Mouse (Mus musculus) liver, embryonic 12.5 days (tissue): ENCODE measurements at regions not wholly inside any gene's neighbourhood (a gene's known extent, or its start where the extent isn't known, plus 50 kb on each side); places are given as distances from the start of the nearest gene placed in this dataset.

ENCODE experiments used
- ATAC-seq: fragments of 200-750 bp; cut with Nextera tagmentation; 2 replicates; pipeline ENCODE4 v1.8.0; 2017; ENCODE audit warnings: moderate number of reproducible peaks, mild to moderate bottlenecking, moderate library complexity
- H3K27ac ChIP-seq: fragments of 300-500 bp; sonication (generic); 2 replicates; pipeline ENCODE4 v1.5.1; 2016; ENCODE audit warnings: mild to moderate bottlenecking
- H3K27me3 ChIP-seq: fragments of 300-500 bp; sonication (generic); replicated peaks from 2 replicates; pipeline ENCODE4 v1.6.1; 2016; ENCODE audit warnings: mild to moderate bottlenecking, moderate library complexity
- H3K36me3 ChIP-seq: fragments of 300-500 bp; sonication (generic); 2 replicates; pipeline ENCODE4 v1.6.1; 2016; ENCODE audit warnings: mild to moderate bottlenecking, moderate library complexity
- H3K4me1 ChIP-seq: fragments of 300-500 bp; sonication (generic); 2 replicates; pipeline ENCODE4 v1.6.1; 2016
- H3K4me2 ChIP-seq: fragments of 300-500 bp; sonication (generic); 2 replicates; pipeline ENCODE4 v1.6.1; 2016; ENCODE audit warnings: mild to moderate bottlenecking, moderate library complexity
- H3K4me3 ChIP-seq: fragments of 300-500 bp; sonication (generic); 2 replicates; pipeline ENCODE4 v1.5.1; 2016; ENCODE audit warnings: mild to moderate bottlenecking, moderate library complexity
- H3K9ac ChIP-seq: fragments of 300-500 bp; sonication (generic); 2 replicates; pipeline ENCODE4 v1.6.1; 2016; ENCODE audit warnings: mild to moderate bottlenecking, moderate library complexity
- H3K9me3 ChIP-seq: fragments of 300-500 bp; sonication (generic); replicated peaks from 2 replicates; pipeline ENCODE4 v1.6.1; 2016; ENCODE audit warnings: mild to moderate bottlenecking, moderate library complexity
- WGBS: fragments of 180-500 bp; shearing (Covaris S2); methylation state at CpG from one replicate; pipeline ENCODE4 v1.1.7; 2016; ENCODE audit not compliant: insufficient replicate concordance; 5-methylcytosine and 5-hydroxymethylcytosine counted together

DNA sequence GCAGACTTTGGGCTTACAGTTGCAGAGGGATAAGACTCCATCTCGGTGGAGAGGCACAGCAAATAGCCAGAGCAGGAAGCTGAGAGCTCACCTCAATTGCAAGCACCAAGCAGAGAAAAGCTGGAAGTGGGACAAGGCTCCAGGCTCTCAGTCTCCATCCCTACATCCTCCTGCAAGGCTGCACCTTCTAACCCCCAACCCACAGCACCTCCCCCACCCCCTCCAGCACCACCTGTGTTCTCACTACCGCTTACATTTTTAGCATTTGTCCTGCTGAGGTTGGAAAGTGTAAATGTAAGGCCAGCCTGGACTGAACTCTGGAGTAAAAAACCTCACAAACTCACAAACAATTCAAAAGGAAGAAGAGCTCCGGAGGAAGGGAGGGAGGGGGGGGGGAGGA, 119.6 kb downstream of the Sox2 start:
- H3K4me3 ChIP-seq: no peak overlapping the region
- no peaks in the 10 kb centered on the region for H3K36me3 ChIP-seq
- WGBS: 18% methylated on average over 2 of the region's 3 CpGs
- H3K27ac ChIP-seq: no peak overlapping the region
- H3K9ac ChIP-seq: no peak overlapping the region
- no peak overlapping the region for H3K4me2 ChIP-seq
- H3K9me3 ChIP-seq: no peaks in the 10 kb centered on the region
- H3K4me1 ChIP-seq: no peaks in the 10 kb centered on the region
- no peak for ATAC-seq
- H3K27me3 ChIP-seq: no peaks in the 10 kb centered on the region

DNA sequence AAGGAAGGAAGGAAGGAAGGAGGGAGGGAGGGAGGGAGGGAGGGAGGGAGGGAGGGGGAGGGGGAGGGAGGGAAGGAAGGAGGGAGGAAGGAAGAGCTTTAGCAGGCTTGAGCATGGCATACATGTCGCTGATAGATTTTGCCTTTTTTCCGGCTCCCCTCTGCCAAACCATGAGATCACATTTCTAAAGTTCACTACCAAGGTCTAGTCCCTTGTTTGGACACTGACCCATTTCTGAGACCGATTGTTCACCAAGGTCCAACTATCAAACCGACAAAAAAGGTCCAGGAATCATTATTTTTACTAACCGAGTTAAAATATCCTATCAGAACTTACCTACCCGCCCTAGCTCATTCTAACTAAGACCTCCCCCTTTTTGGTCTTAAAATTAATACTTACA, 120.1 kb downstream of the Sox2 start:
- H3K4me1 ChIP-seq: no peaks in the 10 kb centered on the region
- H3K9ac ChIP-seq: no peak overlapping the region
- H3K27ac ChIP-seq: no peak overlapping the region
- ATAC-seq: no peak
- no peak overlapping the region for H3K4me2 ChIP-seq
- H3K9me3 ChIP-seq: no peaks in the 10 kb centered on the region
- no peak overlapping the region for H3K4me3 ChIP-seq
- no peaks in the 10 kb centered on the region for H3K27me3 ChIP-seq
- 64% methylated on average over 6 of the region's 6 CpGs for WGBS
- H3K36me3 ChIP-seq: no peaks in the 10 kb centered on the region

DNA sequence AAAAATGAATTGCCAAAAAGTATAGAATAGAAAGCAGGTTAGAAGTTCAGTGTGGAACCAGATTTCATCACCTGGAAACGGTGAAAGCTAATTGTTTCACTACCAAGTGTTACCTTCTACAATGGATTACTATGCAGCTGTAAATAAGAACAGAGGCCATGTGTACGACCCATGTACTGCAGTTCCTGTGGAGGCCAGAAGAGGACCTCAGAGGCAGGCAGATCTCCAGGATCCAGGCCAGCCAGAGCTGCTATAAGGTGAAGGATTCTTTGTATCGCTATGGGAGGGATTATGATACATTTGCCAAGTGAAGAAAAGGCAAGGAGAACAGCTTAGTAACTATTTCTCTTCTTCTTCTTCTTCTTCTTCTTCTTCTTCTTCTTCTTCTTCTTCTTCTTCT, 121.8 kb downstream of the Sox2 start:
- Histone ChIP-seq H3K4me2 (no peak overlapping the region), H3K4me1 (no peaks in the 10 kb centered on the region), H3K27ac (no peak overlapping the region), H3K36me3 (no peaks in the 10 kb centered on the region), H3K9ac (no peak overlapping the region), H3K9me3 (no peaks in the 10 kb centered on the region), H3K27me3 (no peaks in the 10 kb centered on the region), H3K4me3 (no peak overlapping the region)
- ATAC-seq: no peak
- WGBS: 73% methylated on average over 3 of the region's 3 CpGs

DNA sequence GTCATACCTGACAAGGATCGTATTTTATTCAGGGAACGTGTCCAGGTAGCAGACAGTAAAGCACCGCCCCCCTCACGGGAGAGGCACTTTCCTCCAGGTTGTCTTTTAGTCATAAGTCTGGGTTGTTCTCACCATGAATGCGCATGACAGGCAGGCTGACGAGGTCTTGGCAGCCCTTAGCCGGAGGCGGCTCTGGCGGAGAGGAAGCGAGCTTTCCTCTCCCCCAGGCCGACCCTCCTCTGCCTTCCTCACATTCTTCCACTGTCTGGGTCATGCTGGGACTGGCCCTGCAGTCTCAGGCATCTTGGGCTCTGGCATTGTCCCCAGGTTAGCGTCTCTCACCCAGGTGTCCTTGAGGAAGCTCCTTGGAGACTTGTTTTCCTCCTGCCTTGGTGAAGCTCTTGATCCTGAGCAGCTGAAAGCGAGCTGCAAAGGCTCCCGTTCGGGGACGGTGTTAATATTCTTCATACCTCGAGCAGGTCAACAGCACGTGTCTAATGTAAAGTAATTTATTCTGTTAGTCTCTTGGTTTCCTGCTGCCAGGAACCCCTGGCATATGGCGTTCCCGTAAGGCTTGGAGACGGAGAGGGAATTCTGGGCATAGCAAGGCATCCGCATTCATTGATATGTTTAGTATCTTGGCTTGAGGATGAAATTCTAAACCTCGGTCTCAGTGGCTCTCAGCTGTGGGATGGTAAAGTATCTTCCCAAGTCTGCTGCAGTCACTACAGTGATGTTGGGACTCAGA, 123.6 kb downstream of the Sox2 start:
- Histone ChIP-seq H3K27ac (no peak overlapping the region), H3K9me3 (no peaks in the 10 kb centered on the region), H3K27me3 (no peaks in the 10 kb centered on the region), H3K4me3 (no peak overlapping the region), H3K36me3 (no peaks in the 10 kb centered on the region), H3K4me2 (no peak overlapping the region), H3K9ac (no peak overlapping the region), H3K4me1 (no peaks in the 10 kb centered on the region)
- WGBS: 25% methylated on average over 23 of the region's 23 CpGs
- no peak for ATAC-seq

DNA sequence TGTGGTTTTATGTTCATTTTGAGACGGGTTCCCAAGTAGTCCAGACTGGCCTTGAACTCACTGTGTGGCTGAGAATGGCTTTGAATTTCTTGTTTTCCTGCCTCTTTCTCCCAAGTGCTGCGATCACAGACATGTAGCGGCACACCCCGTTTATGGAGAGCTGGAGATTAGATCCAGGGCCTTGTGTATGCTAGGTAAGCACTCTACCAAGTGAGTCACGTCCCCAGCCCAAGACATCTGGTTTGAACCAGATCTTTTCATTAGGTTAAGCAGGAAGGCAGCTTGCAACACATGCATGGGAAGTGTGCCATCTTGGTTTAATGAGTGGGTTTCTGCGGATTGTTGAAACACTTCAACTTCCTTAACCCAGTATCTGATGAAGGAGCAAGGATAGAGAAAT, 131.6 kb downstream of the Sox2 start:
- no peak overlapping the region for H3K4me2 ChIP-seq
- no peak for ATAC-seq
- no peak overlapping the region for H3K9ac ChIP-seq
- H3K36me3 ChIP-seq: no peaks in the 10 kb centered on the region
- H3K27ac ChIP-seq: no peak overlapping the region
- 66% methylated on average over 6 of the region's 6 CpGs for WGBS
- no peaks in the 10 kb centered on the region for H3K4me1 ChIP-seq
- no peaks in the 10 kb centered on the region for H3K9me3 ChIP-seq
- H3K27me3 ChIP-seq: no peaks in the 10 kb centered on the region
- no peak overlapping the region for H3K4me3 ChIP-seq

DNA sequence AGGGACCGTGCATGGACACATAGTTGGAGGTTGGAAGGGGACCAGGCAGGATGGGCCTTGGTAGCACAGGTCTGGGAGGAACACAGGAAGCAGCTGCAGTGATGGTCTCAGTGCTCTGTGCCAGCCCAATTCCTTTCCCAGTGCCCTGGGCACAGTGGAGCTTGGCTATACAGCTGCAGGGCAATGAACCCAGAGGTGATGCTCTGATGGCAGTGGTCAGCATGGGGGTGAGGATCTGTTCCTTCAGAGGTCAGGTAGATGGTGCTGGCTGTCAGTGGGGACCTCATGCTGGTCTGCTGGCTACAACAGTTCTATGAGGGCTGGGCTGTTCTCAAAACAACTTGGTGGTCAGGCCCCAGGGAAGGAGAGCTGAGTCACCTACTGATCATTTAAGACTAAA, 133.2 kb downstream of the Sox2 start:
- H3K4me2 ChIP-seq: no peak overlapping the region
- no peak for ATAC-seq
- no peaks in the 10 kb centered on the region for H3K9me3 ChIP-seq
- 58% methylated on average over 1 of the region's 1 CpGs for WGBS
- no peak overlapping the region for H3K27ac ChIP-seq
- H3K9ac ChIP-seq: no peak overlapping the region
- no peaks in the 10 kb centered on the region for H3K4me1 ChIP-seq
- H3K4me3 ChIP-seq: no peak overlapping the region
- H3K27me3 ChIP-seq: no peaks in the 10 kb centered on the region
- H3K36me3 ChIP-seq: no peaks in the 10 kb centered on the region

DNA sequence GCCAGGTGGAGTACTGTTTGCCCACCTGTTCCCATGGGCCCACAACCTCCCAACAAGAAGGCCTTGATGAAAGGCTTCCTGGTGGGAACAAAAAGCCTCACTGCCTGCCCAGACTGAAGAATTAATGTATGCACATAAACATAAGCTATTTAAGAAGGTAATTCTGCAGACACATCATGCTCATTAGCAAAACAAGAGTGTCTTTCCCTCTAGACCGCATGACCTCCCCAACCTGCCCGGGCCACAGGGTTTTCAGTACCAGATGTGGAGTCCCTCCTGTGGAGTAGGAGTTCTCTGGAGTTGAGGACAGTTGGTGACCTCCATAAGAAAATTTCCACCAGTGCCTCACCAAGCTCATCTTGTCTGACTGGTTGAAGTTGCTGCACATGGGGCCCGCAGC, 137.0 kb downstream of the Sox2 start:
- 75% methylated on average over 3 of the region's 3 CpGs for WGBS
- no peak overlapping the region for H3K27ac ChIP-seq
- no peaks in the 10 kb centered on the region for H3K9me3 ChIP-seq
- H3K27me3 ChIP-seq: no peaks in the 10 kb centered on the region
- no peaks in the 10 kb centered on the region for H3K36me3 ChIP-seq
- H3K4me1 ChIP-seq: no peaks in the 10 kb centered on the region
- H3K9ac ChIP-seq: no peak overlapping the region
- ATAC-seq: no peak
- no peak overlapping the region for H3K4me3 ChIP-seq
- no peak overlapping the region for H3K4me2 ChIP-seq

DNA sequence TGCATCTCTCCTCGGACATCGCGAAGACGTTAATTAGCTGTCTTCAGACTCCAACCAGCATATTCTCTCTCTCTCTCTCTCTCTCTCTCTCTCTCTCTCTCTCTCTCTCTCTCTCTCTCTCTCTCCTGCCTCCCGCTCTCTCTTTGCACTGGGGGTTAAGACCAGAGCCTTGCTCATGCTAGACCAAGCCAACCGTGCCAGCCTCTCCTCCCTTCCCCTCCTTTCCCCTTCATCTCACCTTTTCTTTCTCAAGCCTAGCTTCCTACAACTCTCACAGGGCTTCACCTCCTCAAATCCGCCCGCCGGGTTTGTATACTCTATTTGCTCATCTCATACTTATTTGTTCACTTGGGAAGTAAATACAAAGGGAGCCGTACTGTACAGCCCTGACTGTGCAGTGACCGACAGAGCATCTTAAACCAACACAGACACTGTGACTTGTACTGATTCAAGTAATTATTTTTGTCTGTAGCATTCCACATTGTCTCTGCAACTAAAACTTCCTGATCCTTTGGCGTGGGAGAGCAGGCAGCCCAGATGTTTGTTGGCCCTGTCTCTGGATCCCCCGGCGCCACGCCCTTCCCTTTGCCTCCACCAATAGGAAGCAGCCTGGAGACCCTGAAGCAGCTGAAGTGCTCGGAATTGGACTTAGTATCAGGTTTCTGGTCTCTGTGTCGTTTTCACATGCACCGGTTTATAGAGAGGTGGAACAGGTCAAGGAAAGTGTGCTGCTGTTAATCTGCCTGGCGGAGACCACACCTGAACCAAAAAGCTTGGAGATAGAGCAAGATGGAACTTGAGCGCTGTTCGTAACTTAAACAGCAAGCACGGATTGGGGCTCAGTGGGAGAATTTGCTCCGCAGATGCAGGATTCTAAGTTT, 145.1 kb downstream of the Sox2 start:
- Histone ChIP-seq H3K4me1 (no peaks in the 10 kb centered on the region), H3K4me3 (peak overlapping the region; percentile 9), H3K27me3 (peaks cover 8% of the 10 kb centered on the region; the same call in 1 of the 2 replicates), H3K27ac (no peak overlapping the region), H3K36me3 (no peaks in the 10 kb centered on the region), H3K4me2 (peak overlapping the region; percentile 45), H3K9me3 (no peaks in the 10 kb centered on the region), H3K9ac (no peak overlapping the region)
- 22% methylated on average over 23 of the region's 23 CpGs for WGBS
- no peak for ATAC-seq

DNA sequence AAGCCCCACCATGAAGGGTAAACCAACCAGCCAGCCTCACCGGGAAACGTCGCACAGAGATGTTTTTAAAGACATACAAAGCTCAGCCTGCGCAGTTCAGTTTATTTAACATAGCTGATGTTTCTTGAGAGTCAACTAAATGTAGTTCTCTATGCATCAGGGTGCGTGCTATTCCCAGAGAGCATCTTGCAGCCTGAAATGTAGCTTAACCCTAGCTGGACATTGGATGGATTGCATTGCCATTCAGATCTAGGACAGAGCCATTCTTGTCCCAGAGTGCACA, 145.7 kb downstream of the Sox2 start:
- Histone ChIP-seq H3K27ac (no peak overlapping the region), H3K36me3 (no peaks in the 10 kb centered on the region), H3K4me3 (0 out of 2 replicates have a peak overlapping the region, but pooled peaks have one; percentile 9), H3K4me1 (no peaks in the 10 kb centered on the region), H3K4me2 (peak overlapping the region; percentile 45), H3K9me3 (no peaks in the 10 kb centered on the region), H3K27me3 (peaks cover 8% of the 10 kb centered on the region; the same call in 1 of the 2 replicates), H3K9ac (no peak overlapping the region)
- WGBS: 19% methylated on average over 5 of the region's 5 CpGs
- ATAC-seq: no peak

DNA sequence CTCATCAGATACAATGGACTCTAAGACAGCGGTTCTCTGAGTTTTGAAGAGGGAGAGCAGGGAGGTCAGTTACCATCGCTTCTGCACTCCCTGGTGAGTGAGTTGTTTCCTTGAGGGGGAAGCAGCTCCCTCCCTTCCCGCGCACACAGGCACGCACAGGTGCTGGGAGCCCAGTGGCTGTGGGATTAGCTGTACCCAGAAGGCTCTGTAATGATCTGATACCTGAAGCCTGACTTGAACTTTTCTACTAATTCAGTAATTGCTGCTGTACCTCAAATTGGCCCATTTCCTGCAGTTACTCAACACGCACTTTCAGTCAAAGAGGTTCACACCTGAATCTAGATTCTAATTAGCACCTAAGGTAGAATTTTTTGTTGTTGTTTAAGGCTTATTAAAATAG, 158.6 kb downstream of the Sox2 start:
- Histone ChIP-seq H3K27me3 (peaks cover 18% of the 10 kb centered on the region; the same call in 1 of the 2 replicates), H3K4me3 (no peak overlapping the region), H3K4me2 (no peak overlapping the region), H3K9ac (no peak overlapping the region), H3K4me1 (no peaks in the 10 kb centered on the region), H3K36me3 (no peaks in the 10 kb centered on the region), H3K27ac (no peak overlapping the region), H3K9me3 (no peaks in the 10 kb centered on the region)
- no peak for ATAC-seq
- 5% methylated on average over 6 of the region's 6 CpGs for WGBS

DNA sequence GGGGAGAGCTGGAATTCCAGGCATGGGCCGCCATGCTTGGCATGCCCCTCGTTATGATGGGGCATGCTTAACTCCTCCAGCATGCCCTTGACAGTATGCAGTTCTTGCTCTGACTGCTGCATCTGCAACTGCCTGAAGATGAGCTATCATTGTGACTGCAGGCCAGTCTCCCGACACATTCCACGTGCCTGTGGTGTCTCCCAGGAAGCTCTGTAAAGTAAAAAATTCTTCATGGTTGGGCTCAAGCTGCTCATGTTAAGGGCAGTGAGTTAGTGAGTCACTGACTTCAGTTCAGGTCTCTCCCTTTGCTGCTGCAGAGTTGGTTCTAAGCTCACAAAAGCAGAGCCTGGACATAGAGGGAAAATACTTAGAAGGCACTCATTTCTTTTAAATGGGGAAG, 161.5 kb downstream of the Sox2 start:
- Histone ChIP-seq H3K9me3 (no peaks in the 10 kb centered on the region), H3K9ac (no peak overlapping the region), H3K36me3 (no peaks in the 10 kb centered on the region), H3K27me3 (peaks cover 18% of the 10 kb centered on the region; the same call in 1 of the 2 replicates), H3K27ac (no peak overlapping the region), H3K4me2 (no peak overlapping the region), H3K4me3 (no peak overlapping the region), H3K4me1 (no peaks in the 10 kb centered on the region)
- WGBS: 51% methylated on average over 4 of the region's 4 CpGs
- ATAC-seq: no peak

DNA sequence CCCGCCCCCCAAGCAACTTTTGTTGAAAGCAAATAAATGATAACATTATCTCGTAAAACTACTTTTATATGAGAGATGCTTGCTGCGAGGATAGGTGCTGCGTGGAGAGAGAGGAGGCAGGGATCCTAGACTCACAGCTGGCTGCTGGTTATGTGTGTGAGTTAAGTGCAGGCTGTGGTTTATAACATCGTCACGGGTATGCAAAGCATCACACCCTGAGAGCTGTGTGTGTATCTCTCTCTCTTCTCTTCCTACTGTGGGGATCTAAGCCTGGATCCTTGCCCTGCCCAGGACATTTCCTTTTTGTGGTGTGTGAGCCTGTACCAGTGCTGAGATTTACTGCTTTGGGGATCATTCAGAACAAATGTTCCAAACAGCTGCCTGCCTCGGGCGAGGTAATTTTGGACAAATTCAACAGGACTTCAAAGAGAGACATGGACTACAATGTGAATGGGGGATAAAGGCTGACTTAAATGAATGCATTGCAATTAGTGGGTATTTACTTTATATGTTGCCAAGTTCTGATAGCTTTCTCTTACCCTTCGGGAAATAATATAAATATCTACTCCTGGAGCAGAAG, 162.9 kb downstream of the Sox2 start:
- Histone ChIP-seq H3K4me2 (no peak overlapping the region), H3K36me3 (no peaks in the 10 kb centered on the region), H3K9me3 (no peaks in the 10 kb centered on the region), H3K27ac (no peak overlapping the region), H3K27me3 (peaks cover 17% of the 10 kb centered on the region; the same call in 1 of the 2 replicates), H3K9ac (no peak overlapping the region), H3K4me3 (no peak overlapping the region), H3K4me1 (no peaks in the 10 kb centered on the region)
- no peak for ATAC-seq
- 54% methylated on average over 9 of the region's 9 CpGs for WGBS
